Mouse (Mus musculus): Measurements from ENCODE around the gene Plekha6. TPM values are rescaled to one million over a fixed set of nuclear protein-coding genes. Genes with fewer than 3 reads are reported as not detected.
A peak's percentile ranks its signal among the peaks of the same experiment; 100 is the strongest.

Plekha6 gene
- 1 to 10 TPM in 4 of 26 experiments, under 1 TPM in 9, not detected in 13; 0.15 to 4.0 (median 0.74) TPM for total RNA-seq (2018; cell fraction: chromatin; rRNA removed)
- total RNA-seq (2018; cell fraction: cytosol; rRNA removed): under 1 TPM in 15 of 26 experiments, not detected in 11; 0.03 to 0.26 (median 0.09) TPM
- total RNA-seq (2018; cell fraction: nucleus; rRNA removed): 1 to 10 TPM in 2 of 26 experiments, under 1 TPM in 8, not detected in 16; 0.16 to 2.6 (median 0.42) TPM
- polyA plus RNA-seq (2018): not detected in 3 replicates

GRCm38 (mm10) chr1:133163820-133164431 is at the start of gene Plekha6:
Plekha6 (plus strand) TSS chr1:133164210.
- Histone ChIP-seq H3K79me2 (ENCODE audit: inconsistent target) (no peaks in the 10 kb centered on the region), H3K36me3 (ENCODE audit: inconsistent target) (no peaks in the 10 kb centered on the region), H3K4me3 (ENCODE audit: inconsistent target) (no peak within 1 kb of the TSS), H3K27ac (no peak within 1 kb of the TSS)
- WGBS (ENCODE audit: missing documents): 2% methylated on average over 68 of the region's 68 CpGs

DNA sequence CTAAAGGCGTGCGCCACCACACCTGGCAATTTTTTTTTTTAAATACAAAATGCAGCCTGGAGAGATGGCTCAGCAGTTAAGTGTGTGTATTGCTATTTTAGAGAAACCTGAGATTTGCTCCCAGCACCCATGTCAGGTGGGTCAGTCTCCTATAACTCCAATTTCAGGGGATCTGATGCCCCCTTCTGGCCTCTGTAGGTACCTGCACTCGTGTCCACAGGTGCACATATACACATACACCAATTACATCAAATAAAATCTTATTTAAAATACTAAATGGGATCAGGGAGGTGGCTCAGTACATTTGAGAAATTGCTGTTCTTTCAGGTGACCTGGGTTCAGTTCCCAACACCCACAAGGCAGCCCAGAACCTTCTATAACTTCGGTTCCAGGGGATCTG is 47.9 kb upstream of the Plekha6 start:
- H3K36me3 ChIP-seq (ENCODE audit: inconsistent target): no peaks in the 10 kb centered on the region
- WGBS (ENCODE audit: missing documents): 93% methylated on average over 2 of the region's 4 CpGs

GRCm38 (mm10) chr1:133118127-133118526 is 45.9 kb upstream of the Plekha6 start:
- 78% methylated on average over 5 of the region's 5 CpGs for WGBS (ENCODE audit: missing documents)
- H3K27ac ChIP-seq: no peak overlapping the region
- H3K36me3 ChIP-seq (ENCODE audit: inconsistent target): no peaks in the 10 kb centered on the region
- no peaks in the 10 kb centered on the region for H3K79me2 ChIP-seq (ENCODE audit: inconsistent target)
- no peak overlapping the region for H3K4me3 ChIP-seq (ENCODE audit: inconsistent target)

More for the DNA sequence above, 47.9 kb upstream of the Plekha6 start:
- no peak overlapping the region for H3K4me3 ChIP-seq (ENCODE audit: inconsistent target)
- no peak overlapping the region for H3K27ac ChIP-seq
- H3K79me2 ChIP-seq (ENCODE audit: inconsistent target): no peaks in the 10 kb centered on the region

DNA sequence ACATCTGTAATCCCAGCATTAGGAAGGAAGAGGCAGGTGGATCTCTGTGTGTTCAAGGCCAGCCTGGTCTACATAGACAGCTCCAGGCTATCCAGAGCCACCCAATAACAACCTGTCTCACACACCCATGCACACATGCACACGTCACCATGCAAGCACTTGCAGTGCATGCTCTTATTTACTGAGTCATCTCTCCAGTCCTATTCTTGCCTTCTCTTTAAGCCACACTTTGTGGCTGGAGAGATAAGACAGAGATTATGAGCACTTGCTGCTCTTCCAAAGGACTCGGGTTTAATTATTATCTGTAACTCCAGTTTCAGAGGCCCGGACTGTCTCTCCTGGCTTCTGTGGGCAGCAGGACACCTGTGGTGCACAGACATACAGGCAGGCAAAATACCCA is 45.2 kb upstream of the Plekha6 start:
- Histone ChIP-seq H3K27ac (no peak overlapping the region), H3K4me3 (ENCODE audit: inconsistent target) (no peak overlapping the region), H3K36me3 (ENCODE audit: inconsistent target) (no peaks in the 10 kb centered on the region), H3K79me2 (ENCODE audit: inconsistent target) (no peaks in the 10 kb centered on the region)
- 100% methylated on average over 3 of the region's 3 CpGs for WGBS (ENCODE audit: missing documents)

GRCm38 (mm10) chr1:133119931-133120712 is 43.9 kb upstream of the Plekha6 start:
- WGBS (ENCODE audit: missing documents): 46% methylated on average over 7 of the region's 7 CpGs
- no peak overlapping the region for H3K27ac ChIP-seq
- no peaks in the 10 kb centered on the region for H3K36me3 ChIP-seq (ENCODE audit: inconsistent target)
- no peak overlapping the region for H3K4me3 ChIP-seq (ENCODE audit: inconsistent target)
- H3K79me2 ChIP-seq (ENCODE audit: inconsistent target): no peaks in the 10 kb centered on the region

DNA sequence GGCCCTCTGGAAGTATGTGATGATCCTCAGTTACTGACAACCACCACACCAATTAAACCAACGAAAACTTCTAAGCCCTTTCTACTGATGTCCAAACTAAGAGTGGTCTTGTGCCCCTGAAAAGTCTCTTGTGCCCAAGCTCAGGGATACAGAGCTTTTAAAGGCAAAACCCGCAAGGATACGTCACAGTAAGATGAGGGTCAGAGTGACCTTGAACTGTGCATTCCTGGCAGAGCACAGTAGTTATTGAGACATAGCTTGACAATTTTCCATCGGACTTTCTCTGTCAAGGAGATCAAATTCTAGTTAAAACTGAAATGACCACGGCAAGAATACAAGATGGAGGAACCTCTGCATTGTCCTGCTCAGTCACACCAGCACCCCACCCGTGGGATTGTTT is 42.8 kb upstream of the Plekha6 start:
- Histone ChIP-seq H3K27ac (no peak overlapping the region), H3K79me2 (ENCODE audit: inconsistent target) (no peaks in the 10 kb centered on the region), H3K4me3 (ENCODE audit: inconsistent target) (no peak overlapping the region), H3K36me3 (ENCODE audit: inconsistent target) (no peaks in the 10 kb centered on the region)
- WGBS (ENCODE audit: missing documents): 72% methylated on average over 6 of the region's 6 CpGs

- Histone ChIP-seq H3K79me2 (ENCODE audit: inconsistent target) (no peaks in the 10 kb centered on the region), H3K27ac (no peak overlapping the region), H3K4me3 (ENCODE audit: inconsistent target) (no peak overlapping the region), H3K36me3 (ENCODE audit: inconsistent target) (no peaks in the 10 kb centered on the region)
- WGBS (ENCODE audit: missing documents): 97% methylated on average over 6 of the region's 6 CpGs
Measured at GRCm38 (mm10) chr1:133124137-133124536, 39.9 kb upstream of the Plekha6 start.

GRCm38 (mm10) chr1:133125640-133126364 is 38.2 kb upstream of the Plekha6 start:
- Histone ChIP-seq H3K79me2 (ENCODE audit: inconsistent target) (no peaks in the 10 kb centered on the region), H3K36me3 (ENCODE audit: inconsistent target) (no peaks in the 10 kb centered on the region), H3K4me3 (ENCODE audit: inconsistent target) (no peak overlapping the region), H3K27ac (no peak overlapping the region)
- 81% methylated on average over 8 of the region's 9 CpGs for WGBS (ENCODE audit: missing documents)

DNA sequence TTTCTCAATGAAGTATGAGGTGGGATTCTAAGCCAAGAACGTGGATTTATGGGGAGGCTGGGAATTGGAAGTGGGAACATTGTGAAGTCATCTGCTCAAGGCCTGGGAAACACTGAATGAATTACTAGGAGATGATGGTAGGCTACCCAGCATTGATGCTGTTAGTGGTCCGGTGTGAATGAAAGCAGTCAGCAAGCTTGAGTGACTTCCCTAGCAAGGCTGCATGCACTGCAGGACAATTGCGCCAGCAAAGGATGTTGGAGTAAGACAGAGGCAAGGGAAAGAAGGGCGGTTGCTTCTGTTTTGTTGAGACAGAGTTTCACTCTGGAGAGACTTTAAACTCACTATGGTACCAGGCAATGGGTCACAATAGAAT is 37.7 kb upstream of the Plekha6 start:
- no peak overlapping the region for H3K4me3 ChIP-seq (ENCODE audit: inconsistent target)
- peaks cover under 1% of the 10 kb centered on the region; the same call in 1 of the 2 replicates for H3K79me2 ChIP-seq (ENCODE audit: inconsistent target)
- H3K36me3 ChIP-seq (ENCODE audit: inconsistent target): no peaks in the 10 kb centered on the region
- WGBS (ENCODE audit: missing documents): 64% methylated on average over 4 of the region's 4 CpGs
- no peak overlapping the region for H3K27ac ChIP-seq

GRCm38 (mm10) chr1:133127328-133127727 is 36.7 kb upstream of the Plekha6 start:
- H3K4me3 ChIP-seq (ENCODE audit: inconsistent target): no peak overlapping the region
- WGBS (ENCODE audit: missing documents): 94% methylated on average over 9 of the region's 9 CpGs

DNA sequence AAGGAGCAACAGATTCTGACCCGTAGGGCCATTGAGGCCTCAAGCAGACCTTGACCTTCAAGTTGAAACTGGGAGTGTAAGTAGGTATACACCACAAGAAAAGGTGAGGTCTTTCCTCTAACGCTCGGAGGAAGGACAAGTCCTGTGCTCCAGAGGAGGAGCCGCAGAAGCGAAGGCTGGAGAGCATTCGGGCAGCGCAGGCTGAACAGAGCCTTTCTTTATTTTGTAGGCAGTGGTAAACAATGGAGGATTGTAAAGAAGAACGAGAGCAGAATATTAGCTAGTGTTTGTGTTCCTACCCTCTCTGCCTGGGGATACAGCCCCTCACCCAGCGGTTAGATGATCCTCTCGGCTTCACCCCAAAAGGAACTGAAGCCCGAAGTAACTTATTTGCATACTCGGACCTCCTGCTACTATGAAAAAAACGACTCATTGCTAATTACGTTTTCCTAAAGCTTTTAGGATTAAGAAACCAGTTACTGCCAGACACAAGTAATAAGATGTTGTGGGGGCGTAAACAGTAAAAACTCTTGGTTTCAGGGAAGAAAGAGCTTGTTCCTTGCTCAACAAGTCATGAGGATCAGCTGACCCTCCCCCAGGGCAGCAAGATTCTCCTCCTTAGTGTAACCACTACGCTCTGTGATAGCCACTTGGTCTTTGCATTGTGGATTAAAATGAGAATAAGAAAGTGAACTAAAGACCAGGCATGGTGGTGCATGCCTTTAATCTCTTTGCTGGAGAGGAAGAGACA is 34.4 kb upstream of the Plekha6 start:
- Histone ChIP-seq H3K4me3 (ENCODE audit: inconsistent target) (no peak overlapping the region; the same call in 1 of the 2 replicates), H3K27ac (peak overlapping the region; percentile 75)

More at GRCm38 (mm10) chr1:133127328-133127727, 36.7 kb upstream of the Plekha6 start:
- Histone ChIP-seq H3K36me3 (ENCODE audit: inconsistent target) (no peaks in the 10 kb centered on the region), H3K79me2 (ENCODE audit: inconsistent target) (peaks cover 10% of the 10 kb centered on the region), H3K27ac (no peak overlapping the region)

GRCm38 (mm10) chr1:133130638-133131560 is 33.1 kb upstream of the Plekha6 start, which contains the start of gene Ppp1r15b:
Ppp1r15b (plus strand) TSS chr1:133131143.
- Histone ChIP-seq H3K27ac (peak within 1 kb of the TSS; percentile 92), H3K4me3 (ENCODE audit: inconsistent target) (peak within 1 kb of the TSS; percentile 97), H3K36me3 (ENCODE audit: inconsistent target) (no peaks in the 10 kb centered on the region), H3K79me2 (ENCODE audit: inconsistent target) (peaks cover 46% of the 10 kb centered on the region)
- WGBS (ENCODE audit: missing documents): 1% methylated on average over 72 of the region's 72 CpGs

More for the DNA sequence above, 34.4 kb upstream of the Plekha6 start:
- 34% methylated on average over 16 of the region's 16 CpGs for WGBS (ENCODE audit: missing documents)
- Histone ChIP-seq H3K36me3 (ENCODE audit: inconsistent target) (no peaks in the 10 kb centered on the region), H3K79me2 (ENCODE audit: inconsistent target) (peaks cover 33% of the 10 kb centered on the region)

- H3K36me3 ChIP-seq (ENCODE audit: inconsistent target): 0 out of 2 replicates have a peak, but pooled peaks cover 2% of the 10 kb centered on the region
- H3K4me3 ChIP-seq (ENCODE audit: inconsistent target): peak overlapping the region; percentile 97
- H3K27ac ChIP-seq: peak overlapping the region; percentile 92
- peaks cover 52% of the 10 kb centered on the region for H3K79me2 ChIP-seq (ENCODE audit: inconsistent target)
- WGBS (ENCODE audit: missing documents): under 1% methylated on average over 35 of the region's 35 CpGs
Measured at GRCm38 (mm10) chr1:133131561-133131905, 32.5 kb upstream of the Plekha6 start.

Measured in macrophage (primary cell).